Mouse (Mus musculus): ENCODE measurements around the gene Wnt1. TPM values are rescaled to one million over a fixed set of nuclear protein-coding genes. Genes with fewer than 3 reads are reported as not detected.
A peak's percentile ranks its signal among the peaks of the same experiment; 100 is the strongest.
"Not testable (repeated sequence)": the region's sequence is repeated elsewhere in the genome, so short reads cannot be mapped to it uniquely, and the experiment has no call there.

The Wnt1 gene
- not detected for total RNA-seq (2022)

GRCm38 (mm10) chr15:98789661-98790535 lies at the start of gene Wnt1:
Gene Wnt1 (plus strand): TSS chr15:98789857.
- no peak for DNase-seq

GRCm38 (mm10) chr15:98740219-98740618 lies 49.4 kb upstream of the Wnt1 start:
- DNase-seq = no peak

GRCm38 (mm10) chr15:98742766-98743428 lies 46.8 kb upstream of the Wnt1 start:
- DNase-seq = no peak

- not testable (repeated sequence) for DNase-seq
Observed at GRCm38 (mm10) chr15:98743863-98744262, 45.8 kb upstream of the Wnt1 start.

GRCm38 (mm10) chr15:98746344-98746965 lies 43.2 kb upstream of the Wnt1 start:
- DNase-seq = no peak

- DNase-seq = no peak
Observed at GRCm38 (mm10) chr15:98747296-98747695, 42.4 kb upstream of the Wnt1 start.

GRCm38 (mm10) chr15:98749093-98749492 lies 40.6 kb upstream of the Wnt1 start:
- DNase-seq = no peak

- DNase-seq = no peak
Observed at GRCm38 (mm10) chr15:98753021-98753423, 36.6 kb upstream of the Wnt1 start.

GRCm38 (mm10) chr15:98754125-98754524 lies 35.5 kb upstream of the Wnt1 start:
- DNase-seq = no peak

GRCm38 (mm10) chr15:98762201-98762621 lies 27.4 kb upstream of the Wnt1 start:
- peak; percentile 85 for DNase-seq

- DNase-seq = peak; percentile 95
Observed at GRCm38 (mm10) chr15:98762670-98763529, 26.8 kb upstream of the Wnt1 start, which contains the start of gene Arf3. Gene Arf3 (minus strand): TSS chr15:98763214.

- no peak for DNase-seq
Observed at GRCm38 (mm10) chr15:98765929-98766328, 23.7 kb upstream of the Wnt1 start.

- no peak for DNase-seq
Observed at GRCm38 (mm10) chr15:98768259-98768658, 21.4 kb upstream of the Wnt1 start.

- DNase-seq = no peak
Observed at GRCm38 (mm10) chr15:98771813-98772425, 17.7 kb upstream of the Wnt1 start.

GRCm38 (mm10) chr15:98772511-98773211 lies 17.0 kb upstream of the Wnt1 start:
- no peak for DNase-seq

GRCm38 (mm10) chr15:98774096-98774495 lies 15.6 kb upstream of the Wnt1 start:
- DNase-seq = no peak

GRCm38 (mm10) chr15:98775533-98775932 lies 14.1 kb upstream of the Wnt1 start:
- DNase-seq = no peak

GRCm38 (mm10) chr15:98776280-98777004 lies 13.2 kb upstream of the Wnt1 start:
- DNase-seq = no peak

- DNase-seq = no peak
Observed at GRCm38 (mm10) chr15:98777005-98777616, 12.5 kb upstream of the Wnt1 start.

GRCm38 (mm10) chr15:98777762-98778161 lies 11.9 kb upstream of the Wnt1 start, which contains the start of gene Wnt10b:
Gene Wnt10b (minus strand): TSS chr15:98778150.
- no peak for DNase-seq
